Mouse (Mus musculus) frontal cortex, postnatal 14 days (tissue): ENCODE measurements at regions not wholly inside any gene's neighbourhood (a gene's known extent, or its start where the extent isn't known, plus 50 kb on each side); places are given as distances from the start of the nearest gene placed in this dataset.
A peak's percentile ranks its signal among the peaks of the same experiment; 100 is the strongest.

Experiments
- DNase-seq, 2 experiments: peaks; one replicate each; pipeline ENCODE4 v3.0.0; 2022; ENCODE audit warnings: low spot score in 2 of 2

DNA sequence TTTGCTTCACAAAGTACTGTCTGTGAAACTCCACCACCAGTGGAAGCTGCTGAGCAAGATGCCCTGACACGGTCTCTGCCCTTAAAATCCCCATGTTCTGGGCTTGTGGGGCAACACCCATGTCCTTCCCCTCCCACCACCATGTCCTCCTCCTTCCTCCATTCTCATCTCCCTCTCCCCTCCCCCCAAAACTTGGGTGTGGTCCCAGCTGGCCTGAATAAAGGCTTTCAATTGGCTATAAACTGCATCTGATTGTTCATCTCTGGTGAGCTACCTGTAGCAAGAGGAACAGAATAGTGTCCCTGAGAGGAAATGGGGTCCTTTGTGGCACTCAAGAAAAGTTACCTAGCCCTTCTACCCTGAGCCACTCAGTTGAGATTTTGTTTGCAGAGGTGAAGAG is 91.8 kb downstream of the Slc16a9 start:
- no peak for DNase-seq

DNA sequence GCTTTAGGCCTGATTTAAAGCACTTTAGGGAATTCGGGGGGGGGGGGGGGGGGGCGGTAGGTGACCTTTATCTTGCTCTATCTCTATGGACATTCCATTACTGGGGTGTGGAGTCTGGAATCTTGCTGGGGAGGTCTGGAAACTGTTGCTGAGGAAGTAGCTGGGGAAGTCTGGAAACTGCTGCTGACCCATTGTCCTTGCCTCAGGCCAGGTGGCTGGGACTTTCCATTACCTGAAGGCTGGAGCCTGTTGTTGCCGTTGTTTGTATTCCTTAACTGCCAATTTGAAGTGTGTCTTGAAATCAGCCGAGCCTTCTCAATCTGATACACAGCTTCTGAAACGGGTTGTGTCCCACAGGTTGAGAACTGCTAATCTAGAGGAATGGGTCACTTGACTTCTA is 80.9 kb upstream of the Fam13c start:
- DNase-seq, result no peak

DNA sequence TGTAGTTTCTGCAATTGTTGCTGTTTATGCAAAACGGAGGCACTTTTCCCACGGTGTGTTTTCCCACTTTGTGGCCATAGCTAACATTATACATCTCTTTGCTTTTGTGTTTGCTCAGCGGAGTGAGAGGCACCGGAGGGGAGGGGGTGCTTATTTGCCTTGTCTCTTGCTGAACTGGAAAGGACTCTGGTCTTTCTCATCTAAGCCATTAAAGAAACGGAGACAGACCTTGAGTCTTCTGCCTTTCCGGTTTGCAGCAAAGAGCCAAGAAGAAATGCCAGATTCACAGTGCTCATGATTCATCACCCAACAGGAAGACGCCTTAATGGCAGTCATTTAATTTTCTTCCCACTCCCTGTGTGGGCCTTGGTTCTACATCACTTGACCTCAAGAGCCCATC is 80.4 kb upstream of the Fam13c start:
- no peak for DNase-seq

DNA sequence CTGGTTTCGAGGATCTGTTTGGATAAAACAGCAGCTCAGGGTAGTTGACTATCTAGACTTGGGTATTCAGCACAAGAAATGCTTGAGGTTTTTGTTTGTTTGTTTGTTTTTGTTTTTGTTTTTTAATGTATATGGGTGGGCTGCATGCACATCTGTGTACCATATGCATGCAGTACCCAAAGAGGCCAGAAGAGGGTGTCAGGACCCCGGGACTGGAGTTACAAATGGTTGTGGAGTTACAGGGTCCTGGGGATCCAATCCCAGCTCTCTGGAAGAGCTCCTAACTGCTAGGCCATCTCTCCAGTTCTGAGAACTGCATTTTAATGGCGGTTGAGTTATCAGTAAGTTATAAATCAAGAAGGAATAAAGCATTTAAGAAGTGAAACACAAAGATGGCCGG is 77.2 kb upstream of the Fam13c start:
- no peak for DNase-seq

DNA sequence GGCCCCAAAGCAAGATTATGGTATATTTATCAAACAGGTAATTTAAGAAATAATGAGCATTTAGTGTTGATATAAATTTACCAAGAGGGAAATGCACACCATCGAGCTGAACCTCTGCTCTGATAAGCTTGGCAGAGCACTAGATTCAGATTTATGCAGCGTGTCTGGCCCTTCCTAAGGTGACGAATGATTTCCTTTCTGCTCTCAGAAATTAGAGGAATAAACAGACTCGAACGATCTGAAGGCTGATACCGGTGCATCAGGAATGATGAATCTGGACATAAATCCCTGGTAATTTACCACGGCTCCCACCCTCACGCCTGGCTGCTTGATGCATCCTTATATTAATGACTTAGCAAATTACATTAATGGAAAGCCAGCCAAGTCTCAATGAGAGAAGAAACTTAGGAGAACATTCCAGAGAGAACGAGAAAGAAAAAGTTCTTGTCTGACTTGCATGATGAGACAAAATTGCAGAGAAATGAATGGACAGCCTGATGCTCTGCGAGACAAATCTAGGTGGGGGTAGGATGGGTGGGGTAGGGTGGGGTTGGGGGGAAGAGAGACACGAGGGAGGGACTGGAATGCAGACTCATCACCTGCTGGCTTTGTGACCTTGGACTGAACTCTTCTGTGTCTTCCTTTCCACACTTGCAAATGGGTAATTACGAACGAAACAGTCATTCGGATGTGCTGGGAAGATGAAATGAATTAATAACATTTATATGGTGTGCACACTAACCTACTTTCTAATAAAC is 75.9 kb upstream of the Fam13c start:
- no peak for DNase-seq

DNA sequence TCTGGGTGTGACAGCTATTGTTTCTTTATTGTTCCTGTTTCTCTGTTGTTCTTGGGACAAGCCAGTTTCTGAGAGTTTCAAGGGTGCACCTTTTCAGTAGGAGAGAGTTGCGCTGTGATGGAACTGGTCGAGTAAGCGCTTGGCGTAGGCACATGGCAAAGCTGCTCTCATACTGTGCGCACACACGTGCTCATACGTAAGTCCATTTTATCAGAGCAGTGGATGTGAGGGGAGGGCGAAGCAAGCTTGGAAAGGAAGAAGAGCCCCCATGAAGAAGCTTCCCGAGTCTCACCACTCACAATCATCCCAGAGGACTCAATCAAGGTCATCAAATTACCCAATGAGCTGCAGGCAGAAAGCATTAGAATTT is 75.3 kb upstream of the Fam13c start:
- no peak for DNase-seq

DNA sequence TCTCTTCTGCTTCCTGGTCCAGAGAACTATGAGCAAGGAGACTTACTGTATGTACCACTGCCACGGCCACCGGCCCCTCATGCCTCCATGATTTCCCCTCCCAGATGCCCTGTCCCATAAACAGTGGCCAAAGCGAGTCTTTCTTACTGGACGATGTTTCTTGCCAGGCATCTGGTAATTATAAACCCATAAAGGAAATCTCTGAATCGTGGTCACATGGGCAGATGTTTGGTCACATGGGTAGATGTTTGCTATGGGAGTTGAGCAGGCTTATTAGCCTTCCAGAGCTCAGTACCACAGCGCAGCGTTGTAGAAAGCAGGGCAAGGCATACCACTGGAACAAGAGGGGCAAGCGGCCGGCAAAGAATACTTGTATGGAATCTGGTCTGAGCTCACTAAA is 74.8 kb upstream of the Fam13c start:
- no peak for DNase-seq

DNA sequence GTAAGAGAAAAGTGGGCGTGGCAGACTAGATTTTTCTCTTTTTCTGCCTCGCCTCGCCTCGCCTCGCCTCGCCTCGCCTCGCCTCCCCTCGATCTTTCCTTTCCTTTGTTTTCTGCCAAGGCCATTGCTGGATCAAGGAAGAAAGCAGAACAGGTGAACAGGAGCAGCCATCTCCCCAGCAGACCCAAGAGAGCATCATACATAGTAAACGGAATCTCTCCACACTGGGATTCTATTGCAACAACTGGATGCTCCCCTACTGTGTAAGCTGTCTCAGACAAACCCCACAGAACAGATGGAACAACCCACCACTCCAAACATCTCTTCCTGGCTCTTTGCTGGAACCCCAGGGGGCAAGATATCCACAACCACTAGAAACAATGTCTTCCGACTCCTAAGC is 72.4 kb upstream of the Fam13c start:
- no peak for DNase-seq

DNA sequence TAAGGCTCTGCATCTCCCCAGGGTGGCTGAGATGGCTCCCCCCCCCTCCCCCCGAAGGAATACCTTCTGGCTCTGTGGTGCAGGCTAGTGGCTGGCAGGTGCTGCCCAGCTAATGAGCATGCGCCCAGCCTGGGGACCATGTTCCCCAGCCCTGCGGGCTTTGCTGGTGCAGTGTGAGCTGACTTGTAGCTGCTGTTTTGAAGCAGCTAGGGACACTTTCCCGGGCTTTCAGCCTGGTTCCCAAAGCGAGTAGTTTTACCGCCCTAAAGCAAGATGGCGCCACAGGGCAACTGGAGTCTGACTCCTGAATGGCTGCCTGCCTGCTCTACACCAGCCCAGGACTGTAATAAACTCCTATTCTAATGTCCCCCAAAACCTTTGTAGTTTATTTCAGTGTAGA is 71.6 kb upstream of the Fam13c start:
- peak; percentile 42 to 58 for DNase-seq

DNA sequence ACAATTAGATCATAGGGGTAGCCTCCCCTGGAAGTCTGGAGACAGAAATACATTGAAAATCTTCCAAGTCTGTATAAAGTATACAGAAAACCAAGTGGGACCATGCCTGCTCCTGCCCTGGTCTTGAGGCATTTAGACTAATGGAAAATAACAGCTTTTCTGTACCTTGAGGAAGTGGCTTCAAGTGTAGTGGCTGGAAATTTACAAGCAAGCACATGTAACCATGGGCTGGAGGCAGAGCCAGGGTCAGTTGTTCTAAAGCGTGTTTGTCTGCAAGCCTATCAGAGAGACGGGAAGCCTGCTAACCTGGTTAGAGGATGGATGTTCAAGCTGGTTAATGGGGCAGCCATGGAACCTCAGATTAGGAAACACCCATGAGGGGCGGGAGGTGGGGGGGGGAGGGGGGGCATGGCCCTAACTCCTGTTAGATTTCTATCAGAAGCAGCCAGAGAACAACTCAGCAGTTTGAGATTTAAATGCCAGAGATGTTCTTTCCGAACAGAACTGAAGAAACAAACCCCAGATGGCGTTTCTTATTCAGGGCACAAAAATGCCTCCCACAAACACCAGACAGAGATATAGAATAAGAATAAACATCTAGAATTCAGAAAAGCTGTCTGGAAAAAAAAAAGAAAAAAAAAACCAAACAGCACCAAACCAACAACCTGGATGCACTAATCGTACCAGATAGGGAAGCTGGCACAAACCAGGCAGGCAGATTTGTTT is 67.7 kb upstream of the Fam13c start:
- no peak for DNase-seq

DNA sequence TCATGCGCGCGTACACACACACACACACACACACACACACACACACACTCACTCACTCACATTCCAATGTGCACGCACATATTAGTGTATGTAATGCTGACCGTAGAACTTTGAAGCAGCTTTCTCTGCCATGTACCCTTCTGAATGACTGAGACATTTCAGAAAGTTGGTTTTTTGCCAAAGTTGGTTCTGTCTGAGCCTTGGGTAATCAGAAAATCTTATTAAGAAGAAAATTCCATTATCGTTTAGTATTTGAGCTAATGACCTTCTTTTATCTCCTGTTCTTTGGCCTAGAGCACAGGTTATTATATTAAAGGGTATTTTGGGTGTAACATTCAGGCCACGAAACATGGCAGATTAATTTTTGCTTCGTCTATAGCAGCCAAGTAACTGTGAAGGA is 67.1 kb upstream of the Fam13c start:
- DNase-seq, result no peak

DNA sequence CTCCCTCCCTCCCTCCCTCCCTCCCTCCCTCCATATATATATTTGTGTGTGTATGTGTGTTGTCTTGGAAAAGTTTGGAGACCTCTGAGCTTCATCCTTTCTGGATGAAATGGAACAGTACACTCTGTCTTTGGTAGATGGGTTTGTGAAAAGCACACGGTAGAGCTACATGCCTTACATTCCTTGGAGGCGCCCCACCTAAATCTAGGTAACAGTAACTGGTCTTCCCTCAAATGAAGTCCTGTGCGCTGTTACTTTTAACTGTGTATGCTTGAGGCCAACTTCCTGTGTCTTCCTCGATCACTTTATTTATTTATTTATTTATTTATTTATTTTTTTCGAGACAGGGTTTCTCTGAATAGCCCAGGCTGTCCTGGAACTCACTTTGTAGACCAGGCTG is 66.4 kb upstream of the Fam13c start:
- DNase-seq, result no peak

DNA sequence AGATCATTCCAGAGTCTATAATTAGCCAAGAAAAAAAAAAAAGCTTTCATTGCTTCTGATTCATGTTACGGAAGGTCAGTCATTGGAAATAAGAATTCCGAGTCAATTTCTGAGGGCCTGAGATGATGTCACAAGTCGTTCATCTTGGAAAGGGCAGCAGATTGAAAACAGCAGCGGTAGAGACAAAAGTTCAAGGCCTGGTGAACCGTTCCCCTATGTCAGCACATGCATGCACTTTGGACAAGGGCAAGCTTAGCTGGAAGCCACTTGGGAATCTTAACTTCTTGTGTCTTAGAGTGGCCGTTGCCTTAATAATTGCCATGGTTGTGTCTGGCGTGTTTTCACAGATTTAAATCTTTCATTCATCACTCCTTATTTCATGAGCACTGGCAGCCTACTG is 65.6 kb upstream of the Fam13c start:
- no peak for DNase-seq

DNA sequence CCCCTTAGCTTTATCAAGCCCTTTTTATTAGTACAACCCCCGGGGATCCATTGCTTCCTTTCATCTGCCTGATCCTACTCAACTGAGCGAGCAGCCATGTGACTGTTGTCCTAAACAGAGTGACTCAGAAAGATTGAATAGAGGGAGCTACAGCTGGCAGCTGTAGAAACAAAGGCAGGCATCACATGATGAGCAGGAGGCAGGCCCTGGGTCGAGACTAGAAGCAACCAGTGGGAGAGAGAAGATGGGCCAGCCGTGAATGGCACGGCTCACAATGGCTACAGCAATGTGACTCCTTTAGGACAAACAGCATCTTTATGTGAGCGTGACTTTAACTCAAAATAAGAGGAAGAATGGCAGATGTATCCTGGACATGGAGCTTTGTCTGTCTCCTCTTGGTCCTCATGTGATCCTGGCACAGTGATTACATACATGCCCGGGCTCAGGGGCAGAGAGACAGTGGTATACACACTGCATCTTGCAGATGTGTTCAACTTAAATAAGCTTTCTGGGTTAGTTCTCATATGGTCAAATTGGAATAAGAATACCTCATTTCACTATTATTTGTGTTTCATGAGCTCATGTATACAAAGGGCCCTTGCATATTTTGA is 60.1 kb upstream of the Fam13c start:
- DNase-seq, result peak in 1 of 2 experiments; percentile 32

DNA sequence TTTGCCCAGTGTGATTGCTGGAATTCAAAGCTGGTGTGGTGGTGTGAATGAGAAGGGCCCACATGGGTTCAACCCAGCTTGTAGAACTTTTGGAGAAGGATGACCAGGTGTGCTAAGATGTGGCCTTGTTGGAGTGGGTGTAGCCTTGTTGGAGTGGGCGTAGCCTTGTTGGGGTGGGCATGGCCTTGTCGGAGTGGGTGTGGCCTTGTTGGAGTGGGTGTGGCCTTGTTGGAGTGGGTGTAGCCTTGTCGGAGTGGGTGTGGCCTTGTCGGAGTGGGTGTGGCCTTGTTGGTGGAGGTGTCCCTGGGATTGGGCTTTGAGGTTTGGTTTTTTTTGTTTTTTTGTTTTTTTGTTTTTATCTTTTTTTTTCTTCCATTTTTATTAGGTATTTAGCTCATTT is 55.6 kb upstream of the Fam13c start:
- DNase-seq, result no peak

DNA sequence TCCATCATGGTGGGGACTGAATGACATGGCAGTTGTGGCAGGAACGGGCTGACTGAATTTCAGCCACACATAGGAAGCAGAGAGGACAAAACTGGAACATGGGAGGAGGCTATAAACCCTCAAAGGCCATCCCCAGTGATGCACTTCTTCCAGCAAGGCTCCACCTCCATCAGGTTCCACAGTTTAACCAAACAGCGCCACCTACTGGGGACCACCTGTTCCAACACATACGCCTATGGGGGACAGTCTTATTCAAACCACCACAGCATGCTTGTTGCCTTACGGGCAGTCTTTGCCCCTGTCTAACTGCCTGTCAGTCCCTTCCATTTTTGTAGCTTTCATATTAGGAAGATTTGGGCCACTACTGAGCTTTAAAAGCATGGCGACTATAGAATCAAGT is 52.6 kb upstream of the Fam13c start:
- no peak for DNase-seq
